Mouse (Mus musculus): Measurements from ENCODE around the gene Rnf152. TPM values are rescaled to one million over a fixed set of nuclear protein-coding genes. Genes with fewer than 3 reads are reported as not detected.

Rnf152 gene
- not detected for total RNA-seq (2023)

GRCm38 (mm10) chr1:105356291-105357011 lies at the start of gene Rnf152:
Rnf152 (minus strand) TSS chr1:105356710.

